ENCODE assay signal across 8 mouse cellular contexts in the genomic region with DNA sequence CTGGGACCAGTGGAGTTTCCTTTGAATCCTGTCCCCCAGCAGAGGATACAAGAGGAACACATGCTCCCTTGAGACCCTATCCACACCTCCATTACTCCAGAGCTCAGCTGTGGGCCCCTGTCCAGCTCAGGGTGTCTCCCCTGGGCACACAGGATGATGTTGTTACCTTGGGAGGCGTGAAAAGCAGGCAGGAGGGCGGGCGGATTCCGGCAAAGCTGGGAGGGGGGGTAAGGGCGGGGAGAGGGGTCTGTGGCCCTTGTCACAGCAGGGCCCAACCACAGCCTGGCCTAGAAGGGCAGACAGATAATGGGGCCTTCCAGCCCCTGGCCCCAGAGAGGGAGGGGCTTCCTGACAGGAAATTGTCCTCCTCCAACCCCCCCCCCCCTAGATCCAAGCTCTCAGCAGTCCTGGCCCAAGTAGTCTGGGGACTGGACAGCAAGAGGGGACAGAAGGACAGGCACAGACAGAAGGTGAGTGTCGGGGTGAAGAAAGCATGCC. TPM values are rescaled to one million over a fixed set of nuclear protein-coding genes. Genes with fewer than 3 reads are reported as not detected.
DNase-seq lines count a peak whose midpoint lies in the region; ATAC-seq and TF ChIP-seq lines count a peak whose summit lies in the region.

A gene (plus strand): TSS at position 448 of the 498 bp plus-strand sequence.

- no peak for DNase-seq in heart, adult 11 months
- no peak for DNase-seq in limb, embryonic 11.5 days (ENCODE audit: low spot score)
- no peak for DNase-seq in embryo, embryonic 10 days (ENCODE audit: low spot score)
- no peak for DNase-seq in thymus, adult 2 months
- DNase-seq in natural killer cell, adult 2 months (ENCODE audit: low spot score in 2 of 2) = no peak

- H3K27me3 ChIP-seq in heart, embryonic 15.5 days = peaks cover 13% of the 10 kb centered on the region; the same call in 1 of the 2 replicates
- H3K27me3 ChIP-seq in E14TG2a.4 (ENCODE audit: insufficient read depth, low read length) = peaks cover 27% of the 10 kb centered on the region
- H3K27me3 ChIP-seq in limb, embryonic 11.5 days (ENCODE audit: control insufficient read depth, insufficient read depth, low read length) = 0 out of 2 replicates have a peak, but pooled peaks cover 2% of the 10 kb centered on the region
- H3K27me3 ChIP-seq in thymus, adult 2 months (ENCODE audit: control insufficient read depth, insufficient read depth, low read length) = no peaks in the 10 kb centered on the region

- no peak for TF ChIP-seq CTCF in E14TG2a.4 (conservative IDR thresholded peaks at IDR 0.05; ENCODE audit: low read length)
- TF ChIP-seq CTCF in thymus, adult 2 months (IDR thresholded peaks at IDR 0.05; ENCODE audit: borderline replicate concordance, control insufficient read depth, extremely low read depth, insufficient read depth, low read length, poor library complexity) = no peak

- H3K27ac ChIP-seq in heart, embryonic 15.5 days = peak within 1 kb of the TSS; percentile 27; the same call in 1 of the 2 replicates
- H3K27ac ChIP-seq in limb, embryonic 11.5 days (replicated peaks; ENCODE audit: low read depth, low read length) = 0 out of 2 replicates have a peak within 1 kb of the TSS, but pooled peaks have one; percentile 4
- H3K27ac ChIP-seq in thymus, adult 2 months (ENCODE audit: control insufficient read depth, insufficient read depth, low read length) = no peak within 1 kb of the TSS

- H3K9ac ChIP-seq in heart, embryonic 15.5 days = peak within 1 kb of the TSS; percentile 17; the same call in 1 of the 2 replicates
- no peak within 1 kb of the TSS for H3K9ac ChIP-seq in limb, embryonic 11.5 days (ENCODE audit: low read length)

- 34% methylated on average over 6 of the region's 6 CpGs for WGBS in heart, embryonic 15.5 days
- WGBS in limb, embryonic 11.5 days = 16% methylated on average over 6 of the region's 6 CpGs
- 49% methylated on average over 6 of the region's 6 CpGs for WGBS in thymus, adult 2 months

- peaks cover 23% of the 10 kb centered on the region for H3K4me1 ChIP-seq in heart, embryonic 15.5 days (replicated peaks)
- H3K4me1 ChIP-seq in E14TG2a.4 (replicated peaks; ENCODE audit: low read depth, low read length) = peaks cover 76% of the 10 kb centered on the region
- peaks cover 19% of the 10 kb centered on the region for H3K4me1 ChIP-seq in limb, embryonic 11.5 days (ENCODE audit: control insufficient read depth, insufficient read depth, low read length)
- H3K4me1 ChIP-seq in thymus, adult 2 months (replicated peaks; ENCODE audit: control insufficient read depth, insufficient read depth, low read length) = peaks cover 7% of the 10 kb centered on the region

- no peaks in the 10 kb centered on the region for H3K36me3 ChIP-seq in heart, embryonic 15.5 days
- H3K36me3 ChIP-seq in E14TG2a.4 (ENCODE audit: insufficient read depth, low read length) = no peaks in the 10 kb centered on the region
- no peaks in the 10 kb centered on the region for H3K36me3 ChIP-seq in limb, embryonic 11.5 days (ENCODE audit: control insufficient read depth, insufficient read depth, low read length)
- H3K36me3 ChIP-seq in thymus, adult 2 months (ENCODE audit: control insufficient read depth, insufficient read depth, low read length) = no peaks in the 10 kb centered on the region

- ATAC-seq in heart, embryonic 15.5 days (replicated peaks; ENCODE audit: insufficient number of reproducible peaks, insufficient read depth, low FRiP score, low read depth) = no peak; the same call in 1 of the 2 replicates
- ATAC-seq in common myeloid progenitor, adult 5-6 weeks (replicated peaks; ENCODE audit: low read depth, poor library complexity, severe bottlenecking) = 0 out of 2 replicates have a peak, but pooled peaks have one; percentile 16
- ATAC-seq in limb, embryonic 11.5 days (ENCODE audit: insufficient number of reproducible peaks, low FRiP score, low TSS enrichment, low read depth) = no peak

- TF ChIP-seq POLR2A in thymus, adult 2 months (IDR thresholded peaks at IDR 0.05; ENCODE audit: control insufficient read depth, extremely low read depth, insufficient read depth, low read length, poor library complexity) = no peak

- H3K4me2 ChIP-seq in heart, embryonic 15.5 days = peak within 1 kb of the TSS; percentile 29
- H3K4me2 ChIP-seq in limb, embryonic 11.5 days (ENCODE audit: low read depth, severe bottlenecking) = peak within 1 kb of the TSS; percentile 7; the same call in 1 of the 2 replicates

- peak within 1 kb of the TSS; percentile 26 for H3K4me3 ChIP-seq in heart, embryonic 15.5 days
- peak within 1 kb of the TSS; percentile 27 for H3K4me3 ChIP-seq in E14TG2a.4 (replicated peaks; ENCODE audit: low read length)
- no peak within 1 kb of the TSS for H3K4me3 ChIP-seq in limb, embryonic 11.5 days (ENCODE audit: low read depth, low read length)
- no peak within 1 kb of the TSS for H3K4me3 ChIP-seq in thymus, adult 2 months (ENCODE audit: control insufficient read depth, insufficient read depth, low read length)

- H3K9me3 ChIP-seq in heart, embryonic 15.5 days (replicated peaks) = no peaks in the 10 kb centered on the region
- no peaks in the 10 kb centered on the region for H3K9me3 ChIP-seq in E14TG2a.4 (ENCODE audit: low read length)
- H3K9me3 ChIP-seq in limb, embryonic 11.5 days (ENCODE audit: control insufficient read depth, low read length) = no peaks in the 10 kb centered on the region

RNA-seq across cellular contexts. Expression of the gene that starts here (rescaled TPM):
- polyA plus RNA-seq in heart, embryonic 15.5 days (2015; fragmentation: Nextera tagmentation; extraction: Ambion mirVana) = 0.91 and 1.1 TPM in 2 replicates
- total RNA-seq in common myeloid progenitor, adult 5-6 weeks (2017) = 3.1 and 4.2 TPM in 2 replicates
- 1.8 and 2.2 TPM in 2 replicates for polyA plus RNA-seq in limb, embryonic 11.5 days (2014; fragmentation: Nextera tagmentation; extraction: Ambion mirVana)
- 0.94 and 1.0 TPM in 2 replicates for polyA plus RNA-seq in thymus, adult 2 months (2012; rRNA removed)

Comparison
In these comparisons a context has a peak if more than half of its experiments do, and no peak if none do; other contexts are left out.
1. H3K4me3 ChIP-seq: peak in heart, embryonic 15.5 days (single experiment) and E14TG2a.4 (single experiment); none in limb, embryonic 11.5 days (single experiment) and thymus, adult 2 months (single experiment).